Comparison of ENCODE assay signal across 16 mouse cellular contexts in the genomic region with DNA sequence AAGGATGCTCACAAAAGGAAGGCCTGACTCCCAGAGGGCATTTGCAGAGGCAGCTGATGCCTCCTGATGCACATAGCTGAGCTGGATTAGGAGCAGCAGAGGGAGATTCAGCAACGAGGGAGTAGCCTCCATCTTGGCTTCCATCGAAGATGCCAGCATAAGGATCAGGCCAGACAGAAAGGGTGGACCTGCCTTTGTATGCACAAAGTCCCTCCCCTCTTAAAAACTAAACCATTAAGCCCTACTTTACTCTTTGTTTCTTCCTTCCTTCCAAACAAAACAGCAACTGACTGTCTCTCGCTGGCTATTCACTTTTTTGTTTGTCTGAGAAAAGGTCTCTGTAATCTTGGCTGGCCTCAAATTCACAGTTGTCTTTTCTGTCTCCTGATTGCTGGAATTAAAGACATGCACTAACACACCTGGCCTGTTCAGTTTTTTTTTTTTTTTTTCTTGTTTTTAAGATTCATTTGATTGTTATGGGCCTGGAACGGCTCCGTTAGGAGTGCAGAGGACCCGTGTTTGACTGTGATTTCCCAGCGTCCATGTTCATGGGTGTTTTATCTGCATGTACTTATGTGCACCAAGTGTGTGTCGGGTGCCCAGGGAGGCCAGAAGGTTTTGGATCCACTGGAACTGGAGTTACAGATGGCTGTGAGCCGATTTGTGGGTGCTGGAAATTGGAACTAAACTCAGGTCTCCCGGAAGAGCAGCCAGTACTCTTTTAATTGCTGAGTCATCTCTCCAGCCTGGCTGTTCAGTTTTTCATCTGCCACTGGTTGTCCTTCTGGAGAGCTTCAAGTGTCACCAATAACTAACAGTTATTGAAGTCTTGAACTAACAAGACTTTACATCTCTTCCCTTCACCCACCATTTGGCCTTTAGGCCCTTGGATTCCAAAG. TPM values are rescaled to one million over a fixed set of nuclear protein-coding genes. Genes with fewer than 3 reads are reported as not detected.
DNase-seq lines count a peak whose midpoint lies in the region; ATAC-seq and TF ChIP-seq lines count a peak whose summit lies in the region.
"Had no signal": no experiment of that assay in that cellular context is flagged by ENCODE, and none has a peak within 500 bp of the region (broad histone marks: within the 10 kb centered on the region; RNA-seq: fewer than 3 reads in every experiment).

No protein-coding gene starts in this region.

- H3K27me3 ChIP-seq in liver, adult 2 months (ENCODE audit: control insufficient read depth, insufficient read depth, low read length), result no peaks in the 10 kb centered on the region
- no peaks in the 10 kb centered on the region for H3K27me3 ChIP-seq in liver, embryonic 12.5 days (replicated peaks)
- no peaks in the 10 kb centered on the region for H3K27me3 ChIP-seq in MEL (ENCODE audit: control insufficient read depth in 1 of 2, insufficient read depth in 2 of 2, low read length in 2 of 2)
- no peaks in the 10 kb centered on the region for H3K27me3 ChIP-seq in liver, embryonic 15.5 days
- H3K27me3 ChIP-seq in hindbrain, embryonic 11.5 days (ENCODE audit: control insufficient read depth, insufficient read depth, low read length), result no peaks in the 10 kb centered on the region

- no peak overlapping the region for H3K4me3 ChIP-seq in liver, adult 2 months (ENCODE audit: insufficient read depth, low read depth, low read length)
- H3K4me3 ChIP-seq in liver, embryonic 12.5 days, result no peak overlapping the region
- no peak overlapping the region for H3K4me3 ChIP-seq in MEL (ENCODE audit: control insufficient read depth in 1 of 2, insufficient read depth in 1 of 2, low read depth in 2 of 2, low read length in 2 of 2)
- H3K4me3 ChIP-seq in liver, embryonic 15.5 days (replicated peaks), result no peak overlapping the region
- no peak overlapping the region for H3K4me3 ChIP-seq in hindbrain, embryonic 11.5 days (ENCODE audit: low read depth, low read length)
- H3K4me3 ChIP-seq: heart, embryonic 10.5 days had no signal

- WGBS in liver, adult 2 months, result 76% methylated on average over 10 of the region's 10 CpGs
- WGBS in liver, embryonic 12.5 days (ENCODE audit: insufficient replicate concordance), result 67% methylated on average over 10 of the region's 10 CpGs
- WGBS in liver, embryonic 15.5 days (ENCODE audit: insufficient replicate concordance), result 64% methylated on average over 10 of the region's 10 CpGs
- 86% methylated on average over 10 of the region's 10 CpGs for WGBS in hindbrain, embryonic 11.5 days

- no peak for TF ChIP-seq RAD21 in MEL (IDR thresholded peaks at IDR 0.05; ENCODE audit: low read depth, low read length)

- peak; percentile 39 for DNase-seq in liver, adult 2 months (ENCODE audit: extremely low read depth, low read depth, low spot score)
- DNase-seq in MEL (ENCODE audit: low read depth, low spot score), result no peak
- DNase-seq in hindbrain, embryonic 11.5 days (ENCODE audit: low spot score), result no peak
- no peak for DNase-seq in ovary, adult 18-20 months (ENCODE audit: low spot score)
- no peak for DNase-seq in cerebellum, postnatal 25 days
- DNase-seq: cerebellum, adult 8-10 months; gastrocnemius, postnatal 25 days; heart, postnatal 14 days; lung, adult 18-20 months; lung, postnatal 36 days; midbrain, embryonic 14.5 days; thymus, postnatal 4 days had no signal

- no peak overlapping the region for H3K9ac ChIP-seq in liver, adult 2 months (ENCODE audit: low read depth, low read length)
- H3K9ac ChIP-seq in liver, embryonic 12.5 days, result no peak overlapping the region
- H3K9ac ChIP-seq in MEL (ENCODE audit: control insufficient read depth, low read depth, low read length, poor library complexity, severe bottlenecking), result no peak overlapping the region
- no peak overlapping the region for H3K9ac ChIP-seq in liver, embryonic 15.5 days
- no peak overlapping the region for H3K9ac ChIP-seq in hindbrain, embryonic 11.5 days (ENCODE audit: low read depth, low read length)

- H3K36me3 ChIP-seq in liver, adult 2 months (ENCODE audit: control insufficient read depth, insufficient read depth, low read length), result no peaks in the 10 kb centered on the region
- no peaks in the 10 kb centered on the region for H3K36me3 ChIP-seq in liver, embryonic 12.5 days
- H3K36me3 ChIP-seq in MEL (ENCODE audit: control insufficient read depth in 1 of 2, insufficient read depth in 2 of 2, low read length in 2 of 2), result peaks cover 0 to 10% of the 10 kb centered on the region in 2 experiments; a peak in 2 of 4 replicates
- no peaks in the 10 kb centered on the region for H3K36me3 ChIP-seq in liver, embryonic 15.5 days (replicated peaks)
- no peaks in the 10 kb centered on the region for H3K36me3 ChIP-seq in hindbrain, embryonic 11.5 days (ENCODE audit: control insufficient read depth, insufficient read depth, low read length)
- H3K36me3 ChIP-seq: heart, embryonic 10.5 days had no signal

- H3K9me3 ChIP-seq in liver, embryonic 12.5 days (replicated peaks), result no peaks in the 10 kb centered on the region
- no peaks in the 10 kb centered on the region for H3K9me3 ChIP-seq in MEL (replicated peaks; ENCODE audit: insufficient read depth, low read length)
- no peaks in the 10 kb centered on the region for H3K9me3 ChIP-seq in liver, embryonic 15.5 days (replicated peaks)
- H3K9me3 ChIP-seq in hindbrain, embryonic 11.5 days (ENCODE audit: control insufficient read depth, low read length), result no peaks in the 10 kb centered on the region
- H3K9me3 ChIP-seq: heart, embryonic 10.5 days had no signal

- no peak overlapping the region for H3K4me2 ChIP-seq in liver, embryonic 12.5 days
- peak overlapping the region; percentile 30; the same call in 1 of the 2 replicates for H3K4me2 ChIP-seq in liver, embryonic 15.5 days
- no peak overlapping the region for H3K4me2 ChIP-seq in hindbrain, embryonic 11.5 days (replicated peaks; ENCODE audit: low read depth, low read length)

- no peak for TF ChIP-seq EP300 in MEL (IDR thresholded peaks at IDR 0.05; ENCODE audit: low read depth in 1 of 2, low read length in 2 of 2)

- H3K4me1 ChIP-seq in liver, adult 2 months (ENCODE audit: control insufficient read depth, insufficient read depth, low read length), result peaks cover 3% of the 10 kb centered on the region
- peaks cover 22% of the 10 kb centered on the region for H3K4me1 ChIP-seq in liver, embryonic 12.5 days
- H3K4me1 ChIP-seq in MEL (ENCODE audit: control insufficient read depth in 1 of 2, insufficient read depth in 2 of 2, low read length in 2 of 2), result peaks cover 3 to 4% of the 10 kb centered on the region in 2 experiments
- peaks cover 19% of the 10 kb centered on the region for H3K4me1 ChIP-seq in liver, embryonic 15.5 days (replicated peaks)
- no peaks in the 10 kb centered on the region for H3K4me1 ChIP-seq in hindbrain, embryonic 11.5 days (replicated peaks; ENCODE audit: control insufficient read depth, insufficient read depth, low read length)

- H3K79me2 ChIP-seq in liver, adult 2 months (ENCODE audit: control insufficient read depth, insufficient read depth, low read length), result no peaks in the 10 kb centered on the region
- H3K79me2 ChIP-seq in MEL (ENCODE audit: control insufficient read depth, insufficient read depth, low read length, poor library complexity), result no peaks in the 10 kb centered on the region

- H3K27ac ChIP-seq in liver, adult 2 months (replicated peaks; ENCODE audit: insufficient read depth, low read depth, low read length), result no peak overlapping the region
- H3K27ac ChIP-seq in liver, embryonic 12.5 days, result no peak overlapping the region
- H3K27ac ChIP-seq in MEL (ENCODE audit: control insufficient read depth, low read depth, low read length), result no peak overlapping the region
- H3K27ac ChIP-seq in liver, embryonic 15.5 days (replicated peaks), result no peak overlapping the region
- no peak overlapping the region for H3K27ac ChIP-seq in hindbrain, embryonic 11.5 days (ENCODE audit: low read depth, low read length)
- H3K27ac ChIP-seq: heart, embryonic 10.5 days had no signal

- no peak for ATAC-seq in liver, embryonic 12.5 days
- ATAC-seq in common myeloid progenitor, adult 5-6 weeks (replicated peaks; ENCODE audit: low read depth, poor library complexity, severe bottlenecking), result peak; percentile 76
- no peak for ATAC-seq in liver, embryonic 15.5 days (ENCODE audit: insufficient read depth)
- no peak for ATAC-seq in hindbrain, embryonic 11.5 days (ENCODE audit: low FRiP score)

- no peak for TF ChIP-seq CTCF in liver, adult 2 months (IDR thresholded peaks at IDR 0.05; ENCODE audit: low read depth, low read length)
- TF ChIP-seq CTCF in MEL (IDR thresholded peaks at IDR 0.05 in 2 of 3, conservative IDR thresholded peaks at IDR 0.05 in 1 of 3; ENCODE audit: control insufficient read depth in 1 of 3, insufficient read depth in 1 of 3, low read depth in 2 of 3, low read length in 3 of 3, poor library complexity in 1 of 3, severe bottlenecking in 1 of 3), result no peak

- TF ChIP-seq POLR2A in liver, adult 2 months (IDR thresholded peaks at IDR 0.05; ENCODE audit: extremely low read depth, insufficient read depth, low read length), result no peak
- no peak for TF ChIP-seq POLR2A in MEL (IDR thresholded peaks at IDR 0.05; ENCODE audit: control insufficient read depth in 1 of 2, insufficient read depth in 1 of 2, low read depth in 1 of 2, low read length in 2 of 2, poor library complexity in 1 of 2)

RNA-seq across cellular contexts. Expression of a gene that starts 5.6 kb away (rescaled TPM):
- 34.0 and 37.1 TPM in 2 replicates for total RNA-seq in liver, adult 2 months (2014; rRNA removed)
- 25.5 and 26.8 TPM in 2 replicates for polyA plus RNA-seq in liver, adult 2 months (2012; rRNA removed)
- polyA plus RNA-seq in liver, embryonic 12.5 days (2016; fragmentation: Nextera tagmentation; extraction: Ambion mirVana), result 40.4 and 41.3 TPM in 2 replicates
- total RNA-seq in MEL (2012; rRNA removed), result 55.8 and 59.6 TPM in 2 replicates
- polyA plus RNA-seq in MEL (2012; ENCODE audit: insufficient read depth in 1 of 2, insufficient read length in 2 of 2, low read depth in 1 of 2, low replicate concordance in 2 of 2, missing spikeins in 1 of 2), result 10 to 100 TPM in 1 of 2 experiments, not detected in 1; 66.5 TPM
- 50.6 and 57.8 TPM in 2 replicates for total RNA-seq in common myeloid progenitor, adult 5-6 weeks (2017)
- polyA plus RNA-seq in liver, embryonic 15.5 days (2015; fragmentation: Nextera tagmentation; extraction: Ambion mirVana), result 29.7 and 32.3 TPM in 2 replicates
- polyA plus RNA-seq in hindbrain, embryonic 11.5 days (2014; fragmentation: Nextera tagmentation; extraction: Ambion mirVana), result 41.6 and 49.1 TPM in 2 replicates

RNA-seq across cellular contexts. Expression of a gene that starts 7.1 kb away (rescaled TPM):
- total RNA-seq in liver, adult 2 months (2014; rRNA removed), result 96.4 and 118 TPM in 2 replicates
- 52.5 and 70.6 TPM in 2 replicates for polyA plus RNA-seq in liver, adult 2 months (2012; rRNA removed)
- 25.2 and 26.7 TPM in 2 replicates for polyA plus RNA-seq in liver, embryonic 12.5 days (2016; fragmentation: Nextera tagmentation; extraction: Ambion mirVana)
- total RNA-seq in MEL (2012; rRNA removed), result 15.6 and 19.3 TPM in 2 replicates
- 10 to 100 TPM in 1 of 2 experiments, not detected in 1; 24.1 TPM for polyA plus RNA-seq in MEL (2012; ENCODE audit: insufficient read depth in 1 of 2, insufficient read length in 2 of 2, low read depth in 1 of 2, low replicate concordance in 2 of 2, missing spikeins in 1 of 2)
- 29.1 and 39.0 TPM in 2 replicates for total RNA-seq in common myeloid progenitor, adult 5-6 weeks (2017)
- 25.4 and 26.8 TPM in 2 replicates for polyA plus RNA-seq in liver, embryonic 15.5 days (2015; fragmentation: Nextera tagmentation; extraction: Ambion mirVana)
- polyA plus RNA-seq in hindbrain, embryonic 11.5 days (2014; fragmentation: Nextera tagmentation; extraction: Ambion mirVana), result 22.8 and 27.5 TPM in 2 replicates

RNA-seq across cellular contexts. Expression of a gene that starts 34.3 kb away (rescaled TPM):
- 20.0 and 26.2 TPM in 2 replicates for total RNA-seq in liver, adult 2 months (2014; rRNA removed)
- polyA plus RNA-seq in liver, adult 2 months (2012; rRNA removed), result 23.4 and 28.8 TPM in 2 replicates
- polyA plus RNA-seq in liver, embryonic 12.5 days (2016; fragmentation: Nextera tagmentation; extraction: Ambion mirVana), result 15.5 and 17.5 TPM in 2 replicates
- total RNA-seq in MEL (2012; rRNA removed), result 18.9 and 22.4 TPM in 2 replicates
- 100 to 1,000 TPM in 1 of 2 experiments, 10 to 100 TPM in 1; 87.9 to 230 TPM for polyA plus RNA-seq in MEL (2012; ENCODE audit: insufficient read depth in 1 of 2, insufficient read length in 2 of 2, low read depth in 1 of 2, low replicate concordance in 2 of 2, missing spikeins in 1 of 2)
- total RNA-seq in common myeloid progenitor, adult 5-6 weeks (2017), result 20.1 and 28.1 TPM in 2 replicates
- polyA plus RNA-seq in liver, embryonic 15.5 days (2015; fragmentation: Nextera tagmentation; extraction: Ambion mirVana), result 9.5 and 10.3 TPM in 2 replicates
- polyA plus RNA-seq in hindbrain, embryonic 11.5 days (2014; fragmentation: Nextera tagmentation; extraction: Ambion mirVana), result 45.0 and 52.0 TPM in 2 replicates

RNA-seq across cellular contexts. Expression of a gene that starts 57.3 kb away (rescaled TPM):
- total RNA-seq in liver, adult 2 months (2014; rRNA removed), result 0.09 and 0.13 TPM in 2 replicates
- polyA plus RNA-seq in liver, adult 2 months (2012; rRNA removed), result 0.46 and 0.67 TPM in 2 replicates
- 1.1 and 1.4 TPM in 2 replicates for polyA plus RNA-seq in liver, embryonic 12.5 days (2016; fragmentation: Nextera tagmentation; extraction: Ambion mirVana)
- 0.08 and 0.10 TPM in 2 replicates for total RNA-seq in MEL (2012; rRNA removed)
- under 1 TPM in 1 of 2 experiments, not detected in 1; 0.22 TPM for polyA plus RNA-seq in MEL (2012; ENCODE audit: insufficient read depth in 1 of 2, insufficient read length in 2 of 2, low read depth in 1 of 2, low replicate concordance in 2 of 2, missing spikeins in 1 of 2)
- 0.39 and 1.1 TPM in 2 replicates for total RNA-seq in common myeloid progenitor, adult 5-6 weeks (2017)
- 0.36 and 0.41 TPM in 2 replicates for polyA plus RNA-seq in liver, embryonic 15.5 days (2015; fragmentation: Nextera tagmentation; extraction: Ambion mirVana)
- polyA plus RNA-seq in hindbrain, embryonic 11.5 days (2014; fragmentation: Nextera tagmentation; extraction: Ambion mirVana), result 6.7 and 8.6 TPM in 2 replicates
